Mouse (Mus musculus) midbrain, embryonic 16.5 days (tissue): ENCODE results near the gene Apoa1. TPM values are rescaled to one million over a fixed set of nuclear protein-coding genes. Genes with fewer than 3 reads are reported as not detected.

ENCODE experiments used
- ATAC-seq: fragments of 200-750 bp; cut with Nextera tagmentation; 2 replicates; pipeline ENCODE4 v1.8.0; 2017; ENCODE audit warnings: moderate TSS enrichment
- H3K27ac ChIP-seq: fragments of 300-500 bp; sonication (generic); 2 replicates; pipeline ENCODE4 v1.5.1; 2014; ENCODE audit warnings: mild to moderate bottlenecking, low read length, mixed read lengths
- H3K27me3 ChIP-seq: fragments of 300-500 bp; sonication (generic); 2 replicates; pipeline ENCODE4 v1.6.1; 2014; ENCODE audit warnings: low read depth, low read length, mixed read lengths; ENCODE audit not compliant: control insufficient read depth, insufficient read depth
- H3K36me3 ChIP-seq: fragments of 300-500 bp; sonication (generic); 2 replicates; pipeline ENCODE4 v1.6.1; 2014; ENCODE audit warnings: mild to moderate bottlenecking, low read length, moderate library complexity, mixed read lengths; ENCODE audit not compliant: control insufficient read depth, insufficient read depth
- H3K4me1 ChIP-seq: fragments of 300-500 bp; sonication (generic); 2 replicates; pipeline ENCODE4 v1.6.1; 2014; ENCODE audit warnings: mild to moderate bottlenecking, low read length, mixed read lengths; ENCODE audit not compliant: control insufficient read depth, insufficient read depth
- H3K4me2 ChIP-seq: fragments of 300-500 bp; sonication (generic); 2 replicates; pipeline ENCODE4 v1.6.1; 2014; ENCODE audit warnings: mild to moderate bottlenecking, low read length, mixed read lengths
- H3K4me3 ChIP-seq: fragments of 300-500 bp; sonication (generic); 2 replicates; pipeline ENCODE4 v1.5.1; 2014; ENCODE audit warnings: low read depth, mild to moderate bottlenecking, low read length, moderate library complexity, mixed read lengths
- H3K9ac ChIP-seq: fragments of 300-500 bp; sonication (generic); 2 replicates; pipeline ENCODE4 v1.6.1; 2014; ENCODE audit warnings: low read depth, low read length, mixed read lengths
- H3K9me3 ChIP-seq: fragments of 300-500 bp; sonication (generic); replicated peaks from 2 replicates; pipeline ENCODE4 v1.6.1; 2014; ENCODE audit warnings: mild to moderate bottlenecking, low read length, mixed read lengths; ENCODE audit not compliant: control insufficient read depth, poor library complexity, severe bottlenecking
- WGBS: fragments of 180-500 bp; shearing (Covaris S2); extraction: QIAGEN DNeasy Blood & Tissue Kit; methylation state at CpG from one replicate; pipeline ENCODE4 v1.1.7; 2014; 5-methylcytosine and 5-hydroxymethylcytosine counted together
- polyA plus RNA-seq: library from polyadenylated mRNA; unstranded; fragments of >200 nt; fragmentation: Nextera tagmentation; extraction: Ambion mirVana; gene quantifications from 2 replicates; pipeline ENCODE4 v1.2.1, GENCODE M21; 2015

Apoa1 gene
- polyA plus RNA-seq, 1 experiment from 2014 or later: 3.9 TPM

DNA sequence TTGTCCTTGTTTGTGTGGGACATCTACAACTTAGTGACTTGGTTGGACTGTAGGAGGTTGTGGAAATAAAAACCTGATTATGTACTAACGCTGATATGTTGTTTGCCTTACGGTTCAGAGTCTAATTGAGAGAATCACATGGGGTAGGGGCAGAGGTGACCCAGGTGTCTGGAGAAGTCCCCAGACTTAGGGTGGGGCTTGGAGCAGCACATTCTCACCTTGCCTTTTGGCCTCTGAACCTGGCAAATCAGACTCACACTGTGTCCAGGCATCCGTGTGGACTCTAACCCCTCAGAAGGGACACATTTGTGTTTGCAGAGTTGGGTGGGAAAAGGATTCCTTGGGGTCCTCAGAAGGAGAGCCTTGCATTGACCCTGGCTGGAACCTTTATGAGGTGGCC, 4.3 kb upstream of the Apoa1 start:
- Histone ChIP-seq H3K4me2 (no peak overlapping the region), H3K4me1 (no peaks in the 10 kb centered on the region), H3K9me3 (no peaks in the 10 kb centered on the region), H3K36me3 (peaks cover 22% of the 10 kb centered on the region), H3K9ac (no peak overlapping the region), H3K27ac (no peak overlapping the region), H3K4me3 (no peak overlapping the region), H3K27me3 (no peaks in the 10 kb centered on the region)
- ATAC-seq: no peak
- WGBS: 93% methylated on average over 3 of the region's 3 CpGs

DNA sequence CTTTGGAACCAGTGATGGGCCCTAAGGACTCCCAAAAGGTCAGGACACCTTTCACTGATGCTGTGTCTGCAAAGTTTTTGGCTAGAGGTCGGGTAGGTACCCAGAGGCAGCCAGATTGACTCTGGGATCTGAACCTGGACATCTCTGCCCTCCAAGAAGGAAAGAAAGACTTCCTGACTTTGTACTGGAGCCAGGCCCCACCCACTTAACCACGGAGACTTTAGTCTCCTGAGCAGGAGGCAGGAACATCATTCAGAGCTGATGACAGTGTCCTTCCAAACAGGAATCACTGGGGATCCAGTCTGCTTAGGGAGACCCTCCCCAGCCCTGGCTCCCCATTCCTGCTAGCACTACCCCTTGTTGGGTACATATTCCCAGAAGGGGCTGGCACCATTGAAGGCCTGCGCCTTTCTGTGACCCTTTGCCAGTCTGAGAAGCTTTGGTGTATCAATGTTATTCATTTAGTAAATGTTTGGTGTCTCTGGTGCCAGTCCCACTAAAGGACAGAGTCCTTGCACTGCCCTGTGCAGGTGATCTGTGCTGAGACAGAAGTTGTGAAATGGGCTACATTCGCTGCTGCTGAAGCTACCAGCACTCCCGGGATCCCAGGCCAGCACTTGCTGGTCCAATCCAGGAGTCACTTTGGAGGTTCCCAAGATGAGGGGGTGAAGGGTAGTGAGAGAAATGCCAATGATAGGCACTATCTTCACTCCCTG, 3.3 kb upstream of the Apoa1 start:
- H3K4me1 ChIP-seq: no peaks in the 10 kb centered on the region
- H3K9ac ChIP-seq: no peak overlapping the region
- no peak for ATAC-seq
- H3K4me2 ChIP-seq: no peak overlapping the region
- 67% methylated on average over 5 of the region's 5 CpGs for WGBS
- no peaks in the 10 kb centered on the region for H3K9me3 ChIP-seq
- H3K4me3 ChIP-seq: no peak overlapping the region
- H3K27ac ChIP-seq: no peak overlapping the region
- no peaks in the 10 kb centered on the region for H3K27me3 ChIP-seq
- peaks cover 15% of the 10 kb centered on the region for H3K36me3 ChIP-seq

DNA sequence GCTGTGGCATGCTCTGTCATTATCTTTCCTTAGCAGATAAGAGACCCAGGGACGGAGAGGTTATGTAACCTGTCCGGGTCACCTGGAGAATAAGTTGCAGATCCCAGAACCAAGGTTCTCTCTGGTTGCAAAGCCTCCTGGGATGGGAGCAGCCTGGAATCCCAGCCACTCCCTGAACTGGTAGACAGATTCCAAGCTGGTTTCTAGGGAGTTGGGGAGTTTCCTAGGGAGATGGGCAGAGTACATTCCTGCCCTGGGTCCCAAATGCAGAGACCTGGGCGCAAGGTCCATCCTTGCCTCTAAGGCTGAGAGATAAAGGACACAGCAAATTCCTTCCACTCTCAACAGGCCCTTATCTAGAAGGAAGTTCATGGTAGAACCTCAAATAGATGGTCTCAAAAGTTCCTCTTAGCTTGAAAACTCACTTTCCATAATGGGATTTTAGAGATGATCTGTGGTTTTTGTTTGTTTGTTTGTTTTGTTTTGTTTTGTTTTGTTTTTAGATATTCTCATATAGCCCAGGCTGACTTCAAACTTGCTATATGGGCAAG, 1.2 kb upstream of the Apoa1 start:
- no peak for ATAC-seq
- Histone ChIP-seq H3K9me3 (no peaks in the 10 kb centered on the region), H3K9ac (no peak overlapping the region), H3K27ac (no peak overlapping the region), H3K4me2 (no peak overlapping the region), H3K27me3 (no peaks in the 10 kb centered on the region), H3K4me3 (no peak overlapping the region), H3K36me3 (peaks cover 4% of the 10 kb centered on the region; the same call in 1 of the 2 replicates), H3K4me1 (peaks cover 8% of the 10 kb centered on the region)
- 91% methylated on average over 3 of the region's 3 CpGs for WGBS

DNA sequence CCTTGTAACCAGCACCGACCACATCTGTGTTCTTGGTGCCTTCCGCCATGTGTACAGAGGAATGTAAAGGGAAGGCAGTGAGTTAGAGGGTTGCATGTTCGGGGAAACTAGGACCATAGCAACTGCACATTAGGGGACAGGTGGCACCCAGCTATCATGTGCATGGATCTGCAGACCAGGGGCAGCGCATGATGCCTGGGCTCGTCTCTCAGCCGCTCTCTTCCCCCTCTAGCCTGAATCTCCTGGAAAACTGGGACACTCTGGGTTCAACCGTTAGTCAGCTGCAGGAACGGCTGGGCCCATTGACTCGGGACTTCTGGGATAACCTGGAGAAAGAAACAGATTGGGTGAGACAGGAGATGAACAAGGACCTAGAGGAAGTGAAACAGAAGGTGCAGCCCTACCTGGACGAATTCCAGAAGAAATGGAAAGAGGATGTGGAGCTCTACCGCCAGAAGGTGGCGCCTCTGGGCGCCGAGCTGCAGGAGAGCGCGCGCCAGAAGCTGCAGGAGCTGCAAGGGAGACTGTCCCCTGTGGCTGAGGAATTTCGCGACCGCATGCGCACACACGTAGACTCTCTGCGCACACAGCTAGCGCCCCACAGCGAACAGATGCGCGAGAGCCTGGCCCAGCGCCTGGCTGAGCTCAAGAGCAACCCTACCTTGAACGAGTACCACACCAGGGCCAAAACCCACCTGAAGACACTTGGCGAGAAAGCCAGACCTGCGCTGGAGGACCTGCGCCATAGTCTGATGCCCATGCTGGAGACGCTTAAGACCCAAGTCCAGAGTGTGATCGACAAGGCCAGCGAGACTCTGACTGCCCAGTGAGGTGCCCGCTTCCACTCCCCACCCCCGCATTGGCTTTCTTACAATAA, 1.4 kb downstream of the Apoa1 start:
- WGBS: 16% methylated on average over 37 of the region's 37 CpGs
- peak overlapping the region; percentile 68 for H3K9ac ChIP-seq
- peak overlapping the region; percentile 75 for H3K27ac ChIP-seq

DNA sequence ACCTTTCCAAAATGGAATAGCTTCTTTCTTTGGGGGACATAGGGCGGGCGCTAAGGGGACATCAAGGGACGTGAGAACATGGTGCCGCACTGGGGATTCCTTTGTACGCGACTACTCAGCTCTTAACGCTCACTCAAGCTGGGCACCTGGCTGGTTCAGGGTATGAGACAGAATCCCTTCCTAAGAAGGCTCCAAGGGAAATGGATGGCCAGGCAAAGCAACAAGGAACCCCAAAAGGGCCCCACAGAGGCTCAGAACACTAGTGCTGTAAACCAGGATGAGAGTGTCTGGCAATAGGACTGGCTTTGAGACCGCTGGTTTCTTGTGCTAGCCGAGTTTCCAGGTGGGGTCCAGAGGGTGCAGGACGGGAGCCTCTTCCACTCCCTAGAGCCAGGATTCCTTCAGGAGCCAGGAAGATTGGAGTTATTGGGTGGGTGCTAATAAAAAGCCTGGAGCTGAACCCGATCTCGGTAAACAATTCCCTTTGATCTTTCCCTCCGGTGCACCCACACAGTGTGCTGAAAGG, 2.1 kb downstream of the Apoa1 start:
- Histone ChIP-seq H3K27me3 (no peaks in the 10 kb centered on the region), H3K27ac (peak overlapping the region; percentile 75), H3K9me3 (no peaks in the 10 kb centered on the region), H3K9ac (peak overlapping the region; percentile 68), H3K4me3 (peak overlapping the region; percentile 52), H3K4me2 (peak overlapping the region; percentile 64), H3K4me1 (peaks cover 8% of the 10 kb centered on the region), H3K36me3 (no peaks in the 10 kb centered on the region)
- ATAC-seq: peak; percentile 64
- 17% methylated on average over 13 of the region's 13 CpGs for WGBS

More for the DNA sequence above, 1.4 kb downstream of the Apoa1 start:
- H3K4me2 ChIP-seq: peak overlapping the region; percentile 64
- ATAC-seq: peak; percentile 96
- peaks cover 8% of the 10 kb centered on the region for H3K4me1 ChIP-seq
- H3K4me3 ChIP-seq: peak overlapping the region; percentile 52
- no peaks in the 10 kb centered on the region for H3K9me3 ChIP-seq
- no peaks in the 10 kb centered on the region for H3K36me3 ChIP-seq
- H3K27me3 ChIP-seq: no peaks in the 10 kb centered on the region

DNA sequence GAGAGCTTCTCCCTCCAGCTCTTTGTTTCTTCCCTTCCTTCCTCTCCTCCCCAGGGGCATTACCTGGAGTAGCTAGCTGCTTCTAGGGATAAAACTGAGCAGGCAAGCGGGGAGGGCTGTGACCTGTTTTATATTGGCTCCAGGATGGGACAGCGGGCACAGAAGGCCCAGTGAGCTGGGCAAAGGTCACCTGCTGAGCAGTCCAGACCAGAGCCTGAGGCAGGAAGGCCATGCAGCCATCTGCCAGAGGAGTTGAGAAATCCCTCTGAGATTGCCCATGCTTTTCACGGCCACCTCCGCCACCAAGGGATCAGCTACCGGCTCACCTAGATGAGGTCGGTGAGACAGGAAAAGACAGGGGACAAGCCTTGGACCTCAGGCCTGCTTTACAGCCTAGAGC, 6.8 kb downstream of the Apoa1 start:
- H3K27ac ChIP-seq: no peak overlapping the region
- H3K27me3 ChIP-seq: no peaks in the 10 kb centered on the region
- no peak overlapping the region for H3K4me3 ChIP-seq
- H3K9ac ChIP-seq: no peak overlapping the region
- 90% methylated on average over 6 of the region's 6 CpGs for whole genome bisulfite sequencing
- H3K4me2 ChIP-seq: no peak overlapping the region
- no peak for ATAC-seq
- no peaks in the 10 kb centered on the region for H3K36me3 ChIP-seq
- peaks cover 8% of the 10 kb centered on the region for H3K4me1 ChIP-seq
- no peaks in the 10 kb centered on the region for H3K9me3 ChIP-seq

DNA sequence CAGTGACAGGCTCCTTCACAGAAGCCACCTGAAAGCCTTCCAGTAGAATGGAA, 7.0 kb downstream of the Apoa1 start, which contains the start of gene Apoc3:
TSS of gene Apoc3 (minus strand) at position 41 of the 53 bp plus-strand sequence.
- H3K4me2 ChIP-seq: no peak within 1 kb of the TSS
- no peak for ATAC-seq
- no peaks in the 10 kb centered on the region for H3K9me3 ChIP-seq
- no peak within 1 kb of the TSS for H3K9ac ChIP-seq
- H3K36me3 ChIP-seq: no peaks in the 10 kb centered on the region
- H3K4me3 ChIP-seq: no peak within 1 kb of the TSS
- no peaks in the 10 kb centered on the region for H3K27me3 ChIP-seq
- H3K4me1 ChIP-seq: peaks cover 6% of the 10 kb centered on the region
- H3K27ac ChIP-seq: no peak within 1 kb of the TSS

DNA sequence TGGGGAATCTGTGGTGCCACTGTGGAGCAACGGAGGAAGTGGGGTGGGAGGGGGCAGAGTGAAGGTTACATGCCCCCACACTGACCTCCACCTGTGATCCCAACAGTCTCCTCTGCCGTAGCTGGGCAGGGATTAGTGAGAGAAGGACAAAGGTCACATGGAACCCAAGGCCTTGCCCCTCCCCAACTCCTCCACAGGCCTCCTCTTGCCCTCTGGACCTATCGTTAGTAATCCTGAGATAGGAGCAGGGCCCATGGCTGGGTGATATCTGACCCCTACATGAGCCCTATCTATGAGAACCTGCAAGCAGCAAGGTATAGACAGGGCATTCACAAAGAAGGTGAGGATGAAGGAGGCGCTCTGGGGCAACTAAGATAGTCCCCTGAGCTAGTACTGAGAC, 7.3 kb downstream of the Apoa1 start:
- WGBS: 52% methylated on average over 4 of the region's 4 CpGs
- no peak overlapping the region for H3K9ac ChIP-seq
- no peak overlapping the region for H3K4me2 ChIP-seq
- no peak overlapping the region for H3K4me3 ChIP-seq
- no peaks in the 10 kb centered on the region for H3K36me3 ChIP-seq
- no peaks in the 10 kb centered on the region for H3K27me3 ChIP-seq
- peaks cover 4% of the 10 kb centered on the region for H3K4me1 ChIP-seq
- H3K9me3 ChIP-seq: no peaks in the 10 kb centered on the region
- ATAC-seq: no peak
- H3K27ac ChIP-seq: no peak overlapping the region

DNA sequence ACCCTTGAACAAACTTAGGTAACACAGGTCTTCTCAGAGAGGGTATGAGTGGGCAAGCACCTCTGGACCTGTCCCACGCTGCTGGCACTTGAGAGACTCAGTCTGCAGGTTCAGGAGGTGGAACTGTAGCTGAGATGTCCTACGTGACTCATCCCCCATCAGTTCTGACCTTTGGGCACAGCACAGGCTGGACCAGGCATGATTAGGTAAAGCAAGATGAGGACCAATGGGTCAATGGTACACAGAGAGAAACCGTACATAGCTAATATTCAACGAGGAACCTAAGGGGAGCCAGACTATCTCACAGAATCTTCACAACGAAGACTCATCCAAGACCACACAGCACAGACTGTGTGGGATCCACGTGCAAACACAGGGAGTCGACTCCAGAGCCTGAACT, 10.5 kb downstream of the Apoa1 start:
- H3K36me3 ChIP-seq: no peaks in the 10 kb centered on the region
- H3K9ac ChIP-seq: no peak overlapping the region
- WGBS: 89% methylated on average over 7 of the region's 7 CpGs
- H3K27me3 ChIP-seq: no peaks in the 10 kb centered on the region
- no peak overlapping the region for H3K4me3 ChIP-seq
- H3K4me2 ChIP-seq: no peak overlapping the region
- no peaks in the 10 kb centered on the region for H3K4me1 ChIP-seq
- ATAC-seq: no peak
- no peaks in the 10 kb centered on the region for H3K9me3 ChIP-seq
- H3K27ac ChIP-seq: no peak overlapping the region
